Mouse (Mus musculus): ENCODE results near the gene Map2k6. TPM values are rescaled to one million over a fixed set of nuclear protein-coding genes. Genes with fewer than 3 reads are reported as not detected.

Map2k6 gene
- polyA plus RNA-seq, 1 experiment: 0.36 TPM

DNA sequence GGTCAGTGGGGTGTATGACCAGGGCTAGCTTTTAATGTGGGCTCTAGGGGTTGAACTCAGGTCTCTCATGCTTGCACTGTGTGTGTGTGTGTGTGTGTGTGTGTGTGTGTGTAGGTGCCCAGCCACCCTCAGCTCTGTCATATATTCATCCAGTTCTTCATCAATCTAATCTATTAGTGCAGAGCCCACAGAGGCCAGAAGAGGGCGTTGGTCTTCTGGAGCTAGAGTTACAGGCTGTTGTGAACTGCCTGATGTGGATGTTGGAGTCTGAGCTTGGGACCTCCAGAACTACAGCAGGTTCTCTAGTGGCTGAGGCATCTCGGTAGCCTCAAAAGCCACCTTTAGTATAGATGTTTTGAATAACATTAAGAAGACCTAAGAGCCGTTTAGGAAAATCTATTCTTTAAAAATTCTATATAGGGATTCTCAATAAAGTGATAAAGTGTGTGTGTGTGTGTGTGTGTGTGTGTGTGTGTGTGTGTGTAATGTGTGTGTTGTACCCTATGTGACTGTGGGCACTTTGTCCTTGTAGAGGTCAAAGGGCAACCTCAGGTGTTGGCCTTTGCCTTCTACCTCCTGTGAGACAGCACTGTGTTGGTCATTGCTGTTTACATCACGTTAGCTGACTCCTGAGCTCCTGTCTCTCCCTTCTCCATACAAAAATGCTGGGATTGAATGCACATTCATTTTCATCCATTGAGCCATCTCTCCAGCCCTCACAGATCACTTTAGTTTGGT, 96.6 kb downstream of the Map2k6 start:
- H3K9me3 ChIP-seq: peaks cover 10% of the 10 kb centered on the region
- no peaks in the 10 kb centered on the region for H3K27me3 ChIP-seq (replicated peaks)
- peaks cover 16% of the 10 kb centered on the region for H3K36me3 ChIP-seq (replicated peaks; ENCODE audit: low read length)
- TF ChIP-seq GATA1 (IDR thresholded peaks at IDR 0.05; ENCODE audit: borderline replicate concordance, low read length) (no peak), FLI1 (IDR thresholded peaks at IDR 0.05; ENCODE audit: low read length) (no peak)
- no peak overlapping the region for H3K4me3 ChIP-seq (replicated peaks)
- H3K4me1 ChIP-seq: peaks cover 9% of the 10 kb centered on the region

DNA sequence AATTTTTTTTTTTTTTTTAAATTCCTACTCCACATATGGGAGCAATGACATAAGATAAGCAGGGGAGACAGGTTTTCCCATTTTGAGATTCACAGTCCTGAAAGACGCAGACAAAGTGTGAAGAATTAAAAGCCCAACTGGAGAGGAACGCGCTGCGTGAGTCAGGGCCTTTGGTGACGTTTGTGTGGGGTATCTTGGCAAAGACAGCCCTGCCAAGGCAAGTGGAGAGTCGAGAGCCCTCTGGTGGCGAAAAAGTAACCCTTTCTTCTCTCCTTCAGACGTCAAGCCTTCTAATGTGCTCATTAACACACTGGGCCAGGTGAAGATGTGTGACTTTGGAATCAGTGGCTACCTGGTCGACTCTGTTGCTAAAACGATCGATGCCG, 97.1 kb downstream of the Map2k6 start:
- Histone ChIP-seq H3K4me3 (replicated peaks) (no peak overlapping the region), H3K9me3 (peaks cover 8% of the 10 kb centered on the region), H3K4me1 (peaks cover 9% of the 10 kb centered on the region), H3K27me3 (replicated peaks) (no peaks in the 10 kb centered on the region), H3K36me3 (replicated peaks; ENCODE audit: low read length) (peaks cover 16% of the 10 kb centered on the region)
- no peak for TF ChIP-seq GATA1 (IDR thresholded peaks at IDR 0.05; ENCODE audit: borderline replicate concordance, low read length)
- TF ChIP-seq FLI1 (IDR thresholded peaks at IDR 0.05; ENCODE audit: low read length): no peak

DNA sequence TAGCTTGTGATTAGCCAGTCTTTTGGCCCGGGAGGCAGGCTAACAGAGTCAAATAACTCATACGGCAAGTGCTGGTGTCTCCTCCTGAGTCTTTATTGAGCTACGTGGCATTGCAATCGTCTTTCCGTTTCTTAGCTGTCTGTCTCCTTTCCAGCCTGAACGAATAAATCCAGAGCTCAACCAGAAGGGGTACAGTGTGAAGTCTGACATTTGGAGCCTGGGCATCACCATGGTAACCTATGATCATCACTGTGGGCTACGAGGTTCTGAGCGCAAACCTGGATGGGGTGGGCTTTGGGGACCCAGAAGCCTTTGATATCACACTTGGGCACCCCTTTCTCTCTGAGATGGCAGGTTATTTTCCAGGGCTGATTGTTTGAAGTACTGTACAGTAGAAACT, 98.8 kb downstream of the Map2k6 start:
- Histone ChIP-seq H3K4me3 (replicated peaks) (no peak overlapping the region), H3K36me3 (replicated peaks; ENCODE audit: low read length) (peaks cover 6% of the 10 kb centered on the region), H3K4me1 (peaks cover 9% of the 10 kb centered on the region), H3K9me3 (no peaks in the 10 kb centered on the region), H3K27me3 (replicated peaks) (no peaks in the 10 kb centered on the region)
- TF ChIP-seq FLI1 (IDR thresholded peaks at IDR 0.05; ENCODE audit: low read length) (no peak), GATA1 (IDR thresholded peaks at IDR 0.05; ENCODE audit: borderline replicate concordance, low read length) (no peak)

DNA sequence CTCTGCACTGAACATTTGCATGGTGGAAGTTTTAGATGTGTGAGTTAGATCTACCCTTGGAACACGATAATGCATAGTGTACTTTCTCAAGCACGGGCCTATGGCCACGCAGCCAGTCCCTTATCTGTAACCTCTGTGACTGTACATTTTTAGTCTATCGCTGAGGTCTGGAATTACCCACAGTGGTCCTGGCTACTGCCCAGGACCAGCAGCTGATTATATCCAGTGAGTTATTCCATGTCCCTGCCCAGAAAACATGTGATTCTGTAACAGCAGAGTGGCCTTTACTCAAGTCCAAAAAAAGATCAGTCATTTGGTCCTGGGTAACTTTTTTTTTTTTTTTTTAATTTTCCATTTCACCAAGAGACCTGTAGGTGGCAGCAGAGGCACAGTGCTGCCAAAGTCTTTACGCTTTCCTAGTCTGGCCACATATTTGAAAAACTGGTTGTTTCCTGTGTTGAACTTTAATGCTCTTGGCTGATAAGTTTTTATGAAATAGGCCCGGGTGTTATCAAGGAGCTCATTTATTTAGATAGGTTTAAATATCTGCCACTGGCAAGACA, 99.8 kb downstream of the Map2k6 start:
- Histone ChIP-seq H3K4me3 (replicated peaks) (no peak overlapping the region), H3K9me3 (no peaks in the 10 kb centered on the region), H3K36me3 (replicated peaks; ENCODE audit: low read length) (no peaks in the 10 kb centered on the region), H3K4me1 (peaks cover 9% of the 10 kb centered on the region), H3K27me3 (replicated peaks) (no peaks in the 10 kb centered on the region)
- TF ChIP-seq FLI1 (IDR thresholded peaks at IDR 0.05; ENCODE audit: low read length) (no peak), GATA1 (IDR thresholded peaks at IDR 0.05; ENCODE audit: borderline replicate concordance, low read length) (no peak)

DNA sequence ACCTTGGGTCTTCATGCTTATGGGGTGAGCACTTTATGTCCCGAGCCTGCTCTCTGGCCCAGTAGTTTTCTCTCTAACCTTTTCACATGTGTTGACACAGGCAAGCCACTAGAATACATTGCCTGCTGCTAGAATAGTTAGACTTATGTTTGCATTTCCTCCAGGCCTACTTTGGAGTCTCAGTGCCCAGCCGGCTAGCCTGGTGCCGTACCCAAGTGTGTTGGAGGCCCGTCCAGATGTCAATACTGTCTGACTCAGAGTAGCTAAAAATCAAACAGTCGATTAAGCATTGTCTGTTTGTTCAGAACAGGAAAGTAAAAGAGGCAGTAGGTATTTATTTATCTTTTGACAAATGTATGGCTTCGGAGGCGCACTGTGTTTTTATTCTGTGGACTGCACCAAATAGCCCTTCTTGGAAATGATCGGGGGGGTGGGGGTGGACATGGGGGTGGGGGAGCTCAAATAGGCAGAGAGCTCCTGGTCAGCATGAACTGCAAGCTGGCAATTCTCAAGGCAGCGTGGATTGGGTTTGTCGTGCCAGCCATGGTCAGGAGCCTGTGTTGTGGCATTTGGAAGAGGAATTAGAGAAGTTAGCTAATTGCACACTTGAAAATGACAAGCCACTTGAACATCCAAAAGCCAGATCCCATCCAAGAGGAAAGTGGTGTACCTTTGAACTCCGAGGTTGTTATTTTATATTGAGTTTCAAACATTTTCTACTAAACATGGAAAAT, 104.2 kb downstream of the Map2k6 start:
- peaks cover 4% of the 10 kb centered on the region for H3K9me3 ChIP-seq

DNA sequence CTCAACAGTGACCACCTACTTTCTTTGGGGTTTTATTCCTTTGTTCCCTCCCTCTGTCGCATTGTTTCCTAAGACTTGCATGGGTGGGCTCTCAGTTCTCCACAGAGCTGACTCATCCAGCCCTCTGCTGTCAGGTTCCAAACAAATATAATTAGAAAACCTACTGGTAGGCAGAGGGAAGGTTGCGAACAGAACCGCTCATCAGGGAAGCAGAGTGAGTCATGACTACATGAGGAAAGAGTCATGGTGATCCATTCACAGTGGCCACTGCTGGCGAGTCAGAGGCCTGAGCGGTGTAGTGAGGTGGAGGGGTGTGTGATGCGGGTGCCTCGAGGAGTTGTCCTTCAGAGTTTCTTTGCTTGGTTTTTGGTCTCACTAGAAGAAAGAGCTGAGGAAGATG, 112.5 kb downstream of the Map2k6 start:
- H3K4me3 ChIP-seq (replicated peaks): peak overlapping the region; percentile 29
- H3K9me3 ChIP-seq: peaks cover 21% of the 10 kb centered on the region
- H3K36me3 ChIP-seq (replicated peaks; ENCODE audit: low read length): peaks cover 7% of the 10 kb centered on the region
- H3K4me1 ChIP-seq: no peaks in the 10 kb centered on the region
- TF ChIP-seq FLI1 (IDR thresholded peaks at IDR 0.05; ENCODE audit: low read length) (no peak), GATA1 (IDR thresholded peaks at IDR 0.05; ENCODE audit: borderline replicate concordance, low read length) (no peak)
- H3K27me3 ChIP-seq (replicated peaks): no peaks in the 10 kb centered on the region

More for the DNA sequence above, 104.2 kb downstream of the Map2k6 start:
- H3K27me3 ChIP-seq (replicated peaks): no peaks in the 10 kb centered on the region
- peaks cover 9% of the 10 kb centered on the region for H3K4me1 ChIP-seq
- no peak overlapping the region for H3K4me3 ChIP-seq (replicated peaks)
- peaks cover 6% of the 10 kb centered on the region for H3K36me3 ChIP-seq (replicated peaks; ENCODE audit: low read length)
- no peak for TF ChIP-seq GATA1 (IDR thresholded peaks at IDR 0.05; ENCODE audit: borderline replicate concordance, low read length)
- no peak for TF ChIP-seq FLI1 (IDR thresholded peaks at IDR 0.05; ENCODE audit: low read length)

DNA sequence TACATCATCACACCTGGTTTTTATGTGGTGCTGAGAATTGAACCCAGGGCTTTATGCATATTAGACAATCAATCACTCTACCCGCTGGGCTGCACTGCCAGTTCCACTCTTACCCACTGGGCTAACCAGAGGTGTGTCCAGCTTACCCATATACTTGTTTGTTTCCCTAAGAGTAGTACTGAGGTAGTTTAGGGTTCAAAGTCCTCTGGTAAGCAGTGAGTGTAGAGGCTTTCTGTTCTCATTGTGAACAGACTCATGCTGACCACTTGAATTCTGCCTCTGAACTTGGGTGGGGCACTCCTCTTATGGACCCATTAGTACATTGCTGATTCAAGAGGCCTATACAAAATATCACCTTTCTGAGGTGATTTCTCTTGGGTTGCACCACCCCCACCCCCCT, 119.7 kb downstream of the Map2k6 start:
- Histone ChIP-seq H3K4me1 (peaks cover 6% of the 10 kb centered on the region), H3K9me3 (peaks cover 4% of the 10 kb centered on the region; the same call in 1 of the 2 replicates)
- TF ChIP-seq FLI1 (IDR thresholded peaks at IDR 0.05; ENCODE audit: low read length) (no peak), GATA1 (IDR thresholded peaks at IDR 0.05; ENCODE audit: borderline replicate concordance, low read length) (no peak)

DNA sequence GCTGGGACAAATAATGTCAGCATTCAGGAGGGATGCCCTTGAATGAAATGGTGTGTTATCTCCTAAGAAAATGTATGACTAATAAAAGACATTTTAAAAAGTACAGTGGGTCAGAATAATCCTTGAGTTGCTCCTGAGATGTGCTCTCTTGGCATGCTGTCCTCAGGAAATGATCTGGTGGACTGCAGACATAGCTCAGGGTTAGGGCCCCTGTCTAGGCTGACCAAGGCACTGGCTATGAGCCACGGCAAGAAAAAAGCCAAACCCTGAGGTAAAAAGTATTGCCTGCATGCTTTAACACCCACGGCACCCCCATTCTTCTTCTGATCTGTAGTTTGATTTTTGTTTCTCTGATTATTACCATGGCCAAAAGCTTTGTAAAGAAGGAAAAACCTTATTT, 124.0 kb downstream of the Map2k6 start:
- Histone ChIP-seq H3K36me3 (replicated peaks; ENCODE audit: low read length) (no peaks in the 10 kb centered on the region), H3K27me3 (replicated peaks) (no peaks in the 10 kb centered on the region), H3K4me1 (peaks cover 6% of the 10 kb centered on the region), H3K9me3 (peaks cover 8% of the 10 kb centered on the region; the same call in 1 of the 2 replicates), H3K4me3 (replicated peaks) (no peak overlapping the region)
- TF ChIP-seq GATA1 (IDR thresholded peaks at IDR 0.05; ENCODE audit: borderline replicate concordance, low read length) (no peak), FLI1 (IDR thresholded peaks at IDR 0.05; ENCODE audit: low read length) (no peak)

More for the DNA sequence above, 119.7 kb downstream of the Map2k6 start:
- Histone ChIP-seq H3K4me3 (replicated peaks) (no peak overlapping the region), H3K36me3 (replicated peaks; ENCODE audit: low read length) (no peaks in the 10 kb centered on the region), H3K27me3 (replicated peaks) (no peaks in the 10 kb centered on the region)

DNA sequence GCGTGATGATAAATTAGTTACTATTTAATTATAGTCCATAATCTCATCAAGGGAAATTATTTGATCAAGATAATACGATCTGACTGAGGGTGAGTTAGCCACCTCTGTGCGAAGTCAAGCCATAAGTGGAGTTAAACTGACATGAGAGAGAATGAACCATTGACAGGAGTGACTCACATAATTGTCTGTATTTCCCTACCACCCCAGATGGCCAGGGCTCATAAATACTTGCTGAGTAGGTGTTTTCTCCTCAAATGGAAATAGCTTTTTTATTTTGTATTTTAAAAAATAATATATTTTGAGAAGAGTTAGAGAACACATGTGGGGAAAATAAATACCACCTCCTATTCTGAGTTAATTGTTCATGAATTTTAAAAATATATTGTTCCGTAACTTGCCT, 127.2 kb downstream of the Map2k6 start:
- Histone ChIP-seq H3K36me3 (replicated peaks; ENCODE audit: low read length) (no peaks in the 10 kb centered on the region), H3K4me1 (peaks cover 1% of the 10 kb centered on the region), H3K27me3 (replicated peaks) (no peaks in the 10 kb centered on the region), H3K9me3 (peaks cover 8% of the 10 kb centered on the region; the same call in 1 of the 2 replicates), H3K4me3 (replicated peaks) (no peak overlapping the region)
- TF ChIP-seq FLI1 (IDR thresholded peaks at IDR 0.05; ENCODE audit: low read length) (no peak), GATA1 (IDR thresholded peaks at IDR 0.05; ENCODE audit: borderline replicate concordance, low read length) (no peak)

DNA sequence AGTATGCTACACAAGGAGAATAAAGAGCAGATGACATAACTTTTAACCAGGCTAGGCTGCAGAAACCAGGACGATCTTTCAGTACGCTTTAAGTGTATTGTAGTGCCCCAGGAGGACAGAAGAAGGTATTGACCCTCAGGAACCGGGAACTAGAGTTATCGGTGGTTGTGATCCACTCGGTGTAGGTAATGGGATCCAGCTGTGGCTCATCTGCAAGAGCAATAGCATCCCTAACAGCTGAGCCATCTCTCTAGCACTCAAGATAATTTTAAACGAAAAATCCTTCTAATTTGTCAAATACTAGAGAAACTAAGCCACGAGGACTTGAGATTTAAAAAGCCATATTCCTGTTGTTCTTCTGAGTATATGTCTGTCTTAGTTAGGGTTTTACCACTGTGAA, 132.2 kb downstream of the Map2k6 start:
- Histone ChIP-seq H3K9me3 (no peaks in the 10 kb centered on the region), H3K4me1 (no peaks in the 10 kb centered on the region), H3K4me3 (replicated peaks) (no peak overlapping the region), H3K27me3 (replicated peaks) (no peaks in the 10 kb centered on the region), H3K36me3 (replicated peaks; ENCODE audit: low read length) (no peaks in the 10 kb centered on the region)
- TF ChIP-seq FLI1 (IDR thresholded peaks at IDR 0.05; ENCODE audit: low read length) (no peak), GATA1 (IDR thresholded peaks at IDR 0.05; ENCODE audit: borderline replicate concordance, low read length) (no peak)

Measured in megakaryocyte, embryonic 14.5 days (primary cell).